Mouse (Mus musculus) forebrain, embryonic 12.5 days (tissue): ENCODE results near the gene Fam222a. TPM values are rescaled to one million over a fixed set of nuclear protein-coding genes. Genes with fewer than 3 reads are reported as not detected.

ENCODE experiments used
- ATAC-seq: fragments of 200-750 bp; cut with Nextera tagmentation; 2 replicates; pipeline ENCODE4 v1.8.0; 2017; ENCODE audit warnings: moderate TSS enrichment; ENCODE audit not compliant: low FRiP score
- H3K27ac ChIP-seq: fragments of 300-500 bp; sonication (generic); 2 replicates; pipeline ENCODE4 v1.5.1; 2016; ENCODE audit warnings: mild to moderate bottlenecking
- H3K27me3 ChIP-seq: fragments of 300-500 bp; sonication (generic); 2 replicates; pipeline ENCODE4 v1.6.1; 2016; ENCODE audit warnings: mild to moderate bottlenecking
- H3K36me3 ChIP-seq: fragments of 300-500 bp; sonication (generic); replicated peaks from 2 replicates; pipeline ENCODE4 v1.6.1; 2016; ENCODE audit warnings: mild to moderate bottlenecking
- H3K4me1 ChIP-seq: fragments of 300-500 bp; sonication (generic); 2 replicates; pipeline ENCODE4 v1.6.1; 2016
- H3K4me2 ChIP-seq: fragments of 300-500 bp; sonication (generic); 2 replicates; pipeline ENCODE4 v1.6.1; 2016; ENCODE audit warnings: mild to moderate bottlenecking, moderate library complexity
- H3K4me3 ChIP-seq: fragments of 300-500 bp; sonication (generic); replicated peaks from 2 replicates; pipeline ENCODE4 v1.5.1; 2016; ENCODE audit warnings: mild to moderate bottlenecking
- H3K9ac ChIP-seq: fragments of 300-500 bp; sonication (generic); 2 replicates; pipeline ENCODE4 v1.6.1; 2016; ENCODE audit warnings: mild to moderate bottlenecking
- H3K9me3 ChIP-seq: fragments of 300-500 bp; sonication (generic); 2 replicates; pipeline ENCODE4 v1.6.1; 2016
- WGBS: fragments of 180-500 bp; shearing (Covaris S2); methylation state at CpG from one replicate; pipeline ENCODE4 v1.1.7; 2016; 5-methylcytosine and 5-hydroxymethylcytosine counted together
- polyA plus RNA-seq: library from polyadenylated mRNA; unstranded; fragments of >200 nt; fragmentation: Nextera tagmentation; extraction: Ambion mirVana; gene quantifications from 2 replicates; pipeline ENCODE4 v1.2.1, GENCODE M21; 2016

The Fam222a gene
- polyA plus RNA-seq, 1 experiment from 2014 or later: 6.9 TPM

DNA sequence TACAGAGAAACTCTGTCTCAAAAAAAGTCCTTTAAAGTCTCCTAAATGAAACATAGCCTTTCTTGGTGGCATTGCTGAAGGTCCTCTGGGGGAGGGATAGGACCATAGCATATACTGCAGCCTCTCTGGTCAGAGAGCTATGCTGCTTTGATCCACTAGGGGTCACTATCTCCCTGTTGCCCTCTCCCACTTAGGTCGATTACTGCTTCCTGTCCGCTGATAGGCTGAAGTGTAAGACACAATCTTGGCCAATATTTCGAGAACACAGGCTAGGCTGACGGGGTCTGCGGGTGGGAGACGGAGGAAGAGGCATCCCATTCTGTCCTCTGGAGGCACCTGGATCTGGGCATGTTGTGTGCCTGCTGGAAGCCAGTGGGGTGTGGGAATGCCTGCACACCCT is 52.5 kb downstream of the Fam222a start:
- no peak overlapping the region for H3K4me3 ChIP-seq
- H3K9ac ChIP-seq: no peak overlapping the region
- ATAC-seq: no peak
- no peak overlapping the region for H3K27ac ChIP-seq
- no peaks in the 10 kb centered on the region for H3K4me1 ChIP-seq
- 43% methylated on average over 6 of the region's 6 CpGs for WGBS
- H3K36me3 ChIP-seq: no peaks in the 10 kb centered on the region
- H3K27me3 ChIP-seq: peaks cover 13% of the 10 kb centered on the region
- H3K9me3 ChIP-seq: no peaks in the 10 kb centered on the region
- H3K4me2 ChIP-seq: no peak overlapping the region

DNA sequence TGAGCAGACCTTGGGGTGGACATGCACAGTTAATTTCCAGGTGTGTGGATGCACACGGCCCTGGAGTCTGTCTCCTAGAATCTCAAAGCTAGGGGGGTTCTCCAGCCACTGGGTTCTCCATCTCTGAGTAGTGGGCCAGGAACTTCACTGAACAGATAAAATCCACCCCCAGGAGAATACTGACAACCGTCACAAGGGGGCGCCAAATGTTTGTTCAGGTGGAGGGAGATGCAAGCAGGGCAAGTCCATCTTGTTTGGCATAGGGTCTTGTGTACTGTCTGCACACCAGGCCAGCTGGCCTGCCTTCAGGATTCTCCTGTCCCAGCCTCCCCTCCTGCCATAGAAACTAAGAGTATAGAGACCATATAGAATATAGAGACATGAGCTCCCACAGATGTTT is 57.8 kb downstream of the Fam222a start:
- no peak for ATAC-seq
- H3K27me3 ChIP-seq: peaks cover 15% of the 10 kb centered on the region
- no peaks in the 10 kb centered on the region for H3K9me3 ChIP-seq
- H3K4me1 ChIP-seq: no peaks in the 10 kb centered on the region
- no peaks in the 10 kb centered on the region for H3K36me3 ChIP-seq
- H3K27ac ChIP-seq: no peak overlapping the region
- H3K9ac ChIP-seq: no peak overlapping the region
- 26% methylated on average over 3 of the region's 3 CpGs for WGBS
- H3K4me2 ChIP-seq: no peak overlapping the region
- no peak overlapping the region for H3K4me3 ChIP-seq

DNA sequence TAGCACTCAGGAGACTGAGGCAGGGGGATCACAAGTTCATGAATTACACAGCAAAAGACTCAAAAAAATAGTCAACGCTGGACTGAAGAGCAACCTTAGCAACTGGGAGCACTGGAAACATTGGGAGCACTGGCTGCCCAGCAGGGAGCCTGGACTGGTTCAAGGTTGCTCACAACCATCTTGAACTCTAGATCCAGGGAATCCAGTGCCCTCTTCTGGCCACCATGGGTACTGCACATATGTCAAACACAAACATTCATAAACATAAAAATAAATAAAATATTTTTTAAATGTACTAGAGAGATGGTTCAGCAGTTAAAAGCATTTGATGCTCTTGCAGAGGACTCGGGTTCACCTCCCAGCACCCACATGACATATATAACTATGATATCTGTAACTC is 63.5 kb downstream of the Fam222a start:
- 55% methylated on average over 2 of the region's 2 CpGs for WGBS
- no peak for ATAC-seq
- no peaks in the 10 kb centered on the region for H3K36me3 ChIP-seq

DNA sequence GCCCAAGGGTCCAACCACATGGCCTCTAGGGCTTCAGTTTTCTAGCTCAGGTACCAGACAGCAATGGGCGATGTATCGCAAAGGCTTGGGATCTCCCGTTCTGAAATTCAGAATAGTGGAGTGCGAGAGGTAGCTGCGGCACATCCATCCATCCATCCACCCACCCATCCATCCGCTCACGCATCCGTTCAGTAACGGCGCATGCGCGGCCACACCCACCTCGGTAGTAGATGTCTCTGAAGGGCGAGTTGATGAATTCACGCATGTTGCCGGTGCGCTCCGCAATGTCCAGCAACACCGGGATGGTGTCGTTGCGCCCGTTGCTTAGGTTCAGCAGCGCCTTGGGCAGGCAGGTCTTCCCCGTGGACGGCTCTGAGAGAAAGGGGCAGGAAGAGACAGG is 68.3 kb downstream of the Fam222a start:
- Histone ChIP-seq H3K27ac (no peak overlapping the region), H3K4me1 (peaks cover 13% of the 10 kb centered on the region), H3K4me2 (no peak overlapping the region), H3K4me3 (no peak overlapping the region), H3K27me3 (peaks cover 34% of the 10 kb centered on the region), H3K9me3 (no peaks in the 10 kb centered on the region), H3K36me3 (no peaks in the 10 kb centered on the region), H3K9ac (no peak overlapping the region)
- no peak for ATAC-seq
- WGBS: 82% methylated on average over 25 of the region's 25 CpGs

More for the DNA sequence above, 63.5 kb downstream of the Fam222a start:
- H3K9ac ChIP-seq: no peak overlapping the region
- no peaks in the 10 kb centered on the region for H3K9me3 ChIP-seq
- no peak overlapping the region for H3K4me2 ChIP-seq
- H3K4me1 ChIP-seq: no peaks in the 10 kb centered on the region
- H3K27me3 ChIP-seq: peaks cover 16% of the 10 kb centered on the region
- H3K27ac ChIP-seq: no peak overlapping the region
- H3K4me3 ChIP-seq: no peak overlapping the region

DNA sequence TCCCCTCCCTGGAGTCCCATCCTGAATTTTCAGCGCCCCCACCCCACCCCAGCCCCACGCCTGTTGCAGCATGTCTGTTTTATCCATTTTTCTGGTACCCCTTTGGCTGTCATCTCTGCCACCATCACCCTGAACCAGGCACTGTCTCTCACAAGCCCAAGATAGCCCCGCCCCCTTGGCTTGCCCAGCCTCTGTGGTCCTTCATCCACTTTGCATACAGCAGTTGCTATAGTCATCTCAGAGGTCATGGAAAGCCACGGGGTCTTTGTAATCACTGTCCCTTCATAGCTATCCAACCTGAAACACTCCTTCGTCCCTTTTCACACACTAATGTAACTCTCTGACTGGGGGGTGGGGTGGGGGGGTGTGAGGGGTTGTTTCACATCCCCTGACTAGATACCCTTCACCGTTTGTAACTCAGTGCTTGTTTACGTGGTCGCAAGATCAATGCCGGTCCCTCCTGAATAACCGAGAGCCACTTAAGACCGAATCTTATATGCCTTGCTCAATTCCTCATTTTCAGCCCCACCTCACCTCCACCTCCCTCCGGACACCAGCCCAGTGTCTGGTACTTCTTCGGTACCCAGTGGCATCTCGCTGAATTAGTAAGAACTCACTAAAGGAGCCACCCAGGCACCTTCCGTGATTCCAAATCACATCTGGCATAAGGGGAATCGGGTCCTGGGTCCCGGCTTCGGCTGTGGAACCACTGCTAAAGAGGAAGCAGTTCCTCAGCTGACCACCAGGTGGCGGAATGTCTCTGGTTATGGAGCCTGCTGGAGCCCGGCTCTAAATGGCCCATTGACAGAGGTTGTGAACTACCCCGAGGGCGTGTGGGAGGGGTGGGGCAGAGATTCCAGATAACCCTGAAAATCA is 71.2 kb downstream of the Fam222a start:
- peaks cover 53% of the 10 kb centered on the region for H3K27me3 ChIP-seq
- H3K27ac ChIP-seq: no peak overlapping the region
- peak; percentile 69 for ATAC-seq
- H3K36me3 ChIP-seq: no peaks in the 10 kb centered on the region
- 0 out of 2 replicates have a peak overlapping the region, but pooled peaks have one; percentile 36 for H3K9ac ChIP-seq
- peak overlapping the region; percentile 38 for H3K4me2 ChIP-seq
- 16% methylated on average over 22 of the region's 22 CpGs for WGBS
- no peak overlapping the region for H3K4me3 ChIP-seq
- H3K4me1 ChIP-seq: peaks cover 13% of the 10 kb centered on the region
- no peaks in the 10 kb centered on the region for H3K9me3 ChIP-seq

DNA sequence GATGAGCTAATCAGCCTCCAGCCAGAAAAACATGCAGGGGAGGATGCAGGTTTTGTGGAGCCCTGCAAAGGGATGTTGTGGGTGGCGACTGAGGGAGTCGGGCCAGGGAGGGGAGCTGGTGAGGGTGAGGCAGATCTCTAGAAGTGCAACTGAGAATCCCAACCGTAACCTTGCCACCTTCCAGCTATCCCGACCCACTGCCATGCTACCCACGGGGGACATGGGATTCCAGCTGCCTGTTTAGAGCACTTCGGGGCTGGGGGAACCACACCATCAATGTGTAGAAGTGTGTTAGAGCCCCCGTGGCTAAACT is 71.8 kb downstream of the Fam222a start:
- Histone ChIP-seq H3K4me3 (no peak overlapping the region), H3K27ac (no peak overlapping the region), H3K4me1 (peaks cover 13% of the 10 kb centered on the region), H3K36me3 (no peaks in the 10 kb centered on the region), H3K9me3 (no peaks in the 10 kb centered on the region), H3K27me3 (peaks cover 53% of the 10 kb centered on the region), H3K4me2 (peak overlapping the region; percentile 38), H3K9ac (no peak overlapping the region)
- 29% methylated on average over 7 of the region's 7 CpGs for WGBS
- ATAC-seq: peak; percentile 44; the same call in 1 of the 2 replicates

DNA sequence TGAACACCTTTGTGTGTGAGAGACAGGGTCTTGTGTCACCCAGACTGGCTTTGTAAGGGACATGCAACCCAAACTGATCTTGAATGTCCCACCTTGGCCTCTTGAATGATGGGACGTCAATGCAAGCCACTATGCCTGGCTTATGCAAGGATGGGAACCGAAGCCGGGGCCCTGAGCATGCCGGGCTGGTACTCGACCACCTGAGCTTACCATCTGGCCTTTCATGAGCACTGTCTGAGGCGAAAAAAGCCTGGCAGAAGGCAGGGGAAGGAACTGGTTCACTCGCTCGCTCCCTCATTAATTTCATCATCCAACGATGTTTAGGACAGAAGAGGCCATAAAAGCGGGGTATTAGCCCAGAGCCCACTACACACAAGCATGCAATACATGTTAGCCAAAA is 73.0 kb downstream of the Fam222a start:
- ATAC-seq: no peak
- H3K27ac ChIP-seq: no peak overlapping the region
- no peaks in the 10 kb centered on the region for H3K36me3 ChIP-seq
- H3K4me2 ChIP-seq: no peak overlapping the region
- 79% methylated on average over 10 of the region's 10 CpGs for WGBS
- H3K9me3 ChIP-seq: no peaks in the 10 kb centered on the region
- H3K4me1 ChIP-seq: peaks cover 13% of the 10 kb centered on the region
- no peak overlapping the region for H3K4me3 ChIP-seq
- peaks cover 51% of the 10 kb centered on the region for H3K27me3 ChIP-seq
- H3K9ac ChIP-seq: no peak overlapping the region

DNA sequence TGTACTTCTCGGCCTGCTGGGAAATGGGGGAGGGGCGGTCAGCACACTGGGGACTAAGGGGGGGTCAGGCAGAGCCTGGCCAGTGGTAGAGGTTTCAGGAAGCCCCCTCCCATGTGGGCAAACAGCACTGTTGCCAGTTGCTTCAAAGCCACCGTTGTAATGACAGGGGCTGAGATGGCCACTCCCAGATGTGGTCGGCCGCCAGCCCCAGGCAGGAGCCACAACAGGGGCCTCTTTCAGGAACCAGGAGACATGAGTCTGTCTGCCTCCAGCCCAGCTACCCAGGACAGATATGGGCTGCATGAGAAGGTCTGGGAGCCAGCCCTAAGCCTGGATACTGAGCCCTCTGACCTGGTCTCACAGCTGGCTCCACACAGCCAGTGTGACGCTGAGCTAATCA is 77.1 kb downstream of the Fam222a start:
- Histone ChIP-seq H3K27ac (no peak overlapping the region), H3K9ac (no peak overlapping the region), H3K9me3 (no peaks in the 10 kb centered on the region), H3K36me3 (no peaks in the 10 kb centered on the region), H3K4me1 (peaks cover 19% of the 10 kb centered on the region), H3K4me2 (no peak overlapping the region), H3K27me3 (peaks cover 46% of the 10 kb centered on the region), H3K4me3 (no peak overlapping the region)
- ATAC-seq: no peak
- 80% methylated on average over 6 of the region's 6 CpGs for WGBS

DNA sequence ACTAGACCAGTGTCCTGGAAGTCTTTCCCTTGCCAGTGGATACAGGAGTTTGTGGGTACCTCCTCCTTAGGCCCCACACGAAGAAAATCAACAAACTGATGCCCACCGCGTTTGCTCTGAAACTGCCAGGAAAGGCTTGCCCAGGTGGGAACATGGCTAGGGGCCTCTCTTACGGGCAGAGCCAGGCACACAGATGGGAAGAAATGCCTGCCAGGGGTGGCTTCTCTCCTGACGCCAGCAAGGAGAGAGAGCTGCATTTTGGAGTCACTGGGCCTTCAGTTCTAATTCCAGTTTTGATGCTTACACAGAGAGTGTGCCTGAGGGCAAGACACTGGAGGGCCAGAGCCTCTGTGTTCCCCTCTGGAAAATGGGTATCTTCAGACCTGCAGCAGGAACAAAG is 78.1 kb downstream of the Fam222a start:
- Histone ChIP-seq H3K4me2 (no peak overlapping the region), H3K4me3 (no peak overlapping the region), H3K36me3 (no peaks in the 10 kb centered on the region), H3K9ac (no peak overlapping the region), H3K27ac (no peak overlapping the region), H3K4me1 (peaks cover 27% of the 10 kb centered on the region), H3K9me3 (no peaks in the 10 kb centered on the region), H3K27me3 (peaks cover 52% of the 10 kb centered on the region)
- no peak for ATAC-seq
- WGBS: 73% methylated on average over 5 of the region's 5 CpGs

DNA sequence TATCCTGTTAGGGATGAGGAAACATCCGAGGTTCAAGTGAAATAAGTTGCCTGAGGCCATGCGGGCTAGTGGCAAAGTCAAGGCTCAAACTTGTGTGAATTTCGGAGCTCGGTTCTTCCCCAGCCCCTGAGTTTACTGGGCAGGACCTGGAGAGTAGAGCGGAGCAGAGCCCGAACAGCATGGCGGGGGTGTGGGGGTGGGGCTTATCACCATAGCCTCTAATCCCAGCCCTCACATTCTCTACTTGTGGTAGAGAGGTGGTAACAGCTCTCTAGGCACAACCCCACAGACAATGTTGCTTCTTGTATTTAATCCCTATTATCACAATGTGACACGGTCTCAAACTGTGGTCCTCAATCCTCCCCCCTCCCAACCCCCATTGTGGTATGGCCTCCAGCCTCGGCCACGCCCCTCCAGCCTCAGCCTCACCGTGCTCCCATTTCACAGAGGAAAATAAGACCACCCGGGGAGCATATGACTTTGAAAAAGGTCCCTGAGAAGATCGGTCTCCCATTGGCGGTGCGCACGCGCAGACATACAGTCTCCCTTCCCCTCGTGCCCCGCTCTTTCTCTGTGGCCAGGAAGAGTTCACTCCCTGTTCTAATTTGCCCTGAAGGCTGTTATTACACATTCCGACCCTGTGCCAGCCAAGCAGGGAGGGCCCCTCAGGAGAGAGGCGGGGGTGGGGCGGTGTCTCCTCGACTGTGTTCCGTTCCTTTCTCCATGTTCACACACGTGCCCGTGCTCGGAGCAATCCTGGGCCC is 79.6 kb downstream of the Fam222a start:
- Histone ChIP-seq H3K36me3 (no peaks in the 10 kb centered on the region), H3K4me2 (peak overlapping the region; percentile 55), H3K9me3 (no peaks in the 10 kb centered on the region), H3K9ac (peak overlapping the region; percentile 38; the same call in 1 of the 2 replicates), H3K27me3 (peaks cover 58% of the 10 kb centered on the region), H3K27ac (no peak overlapping the region), H3K4me1 (peaks cover 35% of the 10 kb centered on the region), H3K4me3 (peak overlapping the region; percentile 33)
- ATAC-seq: peak; percentile 80
- WGBS: 2% methylated on average over 27 of the region's 27 CpGs

DNA sequence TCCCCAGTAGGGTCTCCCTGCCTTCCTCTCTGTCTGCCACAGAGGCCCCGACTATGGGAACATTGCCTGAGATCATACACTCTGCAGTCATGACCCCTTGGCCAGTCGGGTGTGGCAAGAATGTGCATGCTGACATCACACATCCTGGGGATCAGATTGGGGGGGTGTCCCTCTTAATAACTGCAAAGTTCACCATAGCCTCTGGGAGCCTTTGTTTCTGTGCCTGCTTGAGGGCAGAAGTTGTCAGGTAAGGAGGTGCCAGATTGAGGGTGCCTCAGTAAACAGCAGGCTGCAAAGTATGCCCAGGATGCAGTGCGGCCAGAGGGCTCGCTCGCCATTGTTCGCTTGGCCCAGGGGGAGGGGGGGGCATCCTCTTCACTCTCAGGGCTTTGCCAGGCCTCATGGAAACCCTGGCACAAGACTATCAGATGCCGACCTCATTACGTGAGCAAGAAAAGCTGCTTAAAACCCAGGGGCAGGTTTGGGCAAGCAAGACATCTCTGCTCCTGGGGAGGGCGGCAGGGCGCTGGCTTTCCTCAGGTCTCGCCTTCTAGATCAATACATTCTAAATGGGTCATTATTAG is 81.0 kb downstream of the Fam222a start:
- no peak for ATAC-seq

DNA sequence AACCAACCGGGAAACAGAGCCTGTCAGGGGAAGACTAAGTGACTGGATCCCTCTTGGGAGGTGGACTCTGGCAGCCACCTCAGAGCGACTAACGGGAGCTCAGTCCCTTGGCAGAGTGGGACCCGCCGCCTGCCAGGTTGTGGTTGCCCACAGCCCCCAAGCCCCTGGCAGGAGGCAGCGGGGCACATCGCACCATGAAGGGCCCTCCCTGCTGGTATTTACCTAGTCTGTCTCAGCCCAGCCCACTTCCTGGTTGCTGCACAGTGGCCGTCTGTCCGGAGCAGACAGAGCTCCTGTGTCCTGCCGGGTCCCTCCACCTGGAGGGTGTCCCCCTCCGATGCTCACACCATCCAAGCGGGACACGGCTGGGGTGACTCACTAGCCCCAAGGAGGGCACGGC is 83.2 kb downstream of the Fam222a start:
- 53% methylated on average over 14 of the region's 14 CpGs for WGBS
- H3K9me3 ChIP-seq: no peaks in the 10 kb centered on the region
- peaks cover 62% of the 10 kb centered on the region for H3K27me3 ChIP-seq
- ATAC-seq: no peak
- H3K9ac ChIP-seq: no peak overlapping the region
- no peak overlapping the region for H3K27ac ChIP-seq
- no peaks in the 10 kb centered on the region for H3K36me3 ChIP-seq
- no peak overlapping the region for H3K4me3 ChIP-seq
- H3K4me2 ChIP-seq: no peak overlapping the region
- peaks cover 35% of the 10 kb centered on the region for H3K4me1 ChIP-seq

More for the DNA sequence above, 81.0 kb downstream of the Fam222a start:
- H3K9ac ChIP-seq: no peak overlapping the region
- H3K27ac ChIP-seq: no peak overlapping the region
- no peak overlapping the region for H3K4me2 ChIP-seq
- peaks cover 55% of the 10 kb centered on the region for H3K27me3 ChIP-seq
- H3K9me3 ChIP-seq: no peaks in the 10 kb centered on the region
- peaks cover 35% of the 10 kb centered on the region for H3K4me1 ChIP-seq
- no peaks in the 10 kb centered on the region for H3K36me3 ChIP-seq
- 68% methylated on average over 11 of the region's 11 CpGs for WGBS
- no peak overlapping the region for H3K4me3 ChIP-seq
